Mouse (Mus musculus): ENCODE data around the gene Lrfn4.

DNA sequence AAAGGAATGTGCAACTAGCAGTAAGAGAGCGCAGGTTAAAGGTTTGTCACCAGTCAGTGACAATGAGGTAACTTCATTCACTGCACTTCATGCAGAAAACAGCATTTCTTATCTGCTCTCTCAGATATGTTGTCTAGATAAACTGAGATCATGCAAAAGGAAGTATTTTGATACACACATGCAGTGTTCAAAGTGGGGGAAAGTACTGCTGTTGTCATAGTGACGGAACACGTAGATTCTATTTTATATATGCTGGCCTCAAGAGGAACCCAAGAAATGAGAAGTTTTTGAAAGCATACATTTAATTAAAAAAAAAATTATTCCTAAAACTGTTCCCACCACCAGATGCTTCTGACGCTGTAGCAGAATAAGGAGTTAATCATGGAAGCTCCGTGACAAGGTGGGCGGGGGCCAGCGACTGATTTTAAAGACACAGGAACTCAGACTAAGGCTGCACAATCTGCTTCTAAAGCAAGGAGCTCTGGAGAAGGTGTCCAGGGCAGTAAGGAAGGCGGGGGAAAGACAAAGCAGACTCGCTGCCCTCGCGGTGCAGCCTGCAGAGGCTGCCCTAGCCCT is 31.5 kb upstream of the Lrfn4 start:
- no peak for TF ChIP-seq CTCF (IDR thresholded peaks at IDR 0.05; ENCODE audit: borderline replicate concordance, insufficient read depth, low read length)
- no peak for TF ChIP-seq POLR2A (IDR thresholded peaks at IDR 0.05; ENCODE audit: low read depth, low read length)

All from embryonic fibroblast, embryonic 13.5 days (primary cell).